Mouse (Mus musculus): ENCODE measurements around the gene Cacna1c.
"Not testable (repeated sequence)": the region's sequence is repeated elsewhere in the genome, so short reads cannot be mapped to it uniquely, and the experiment has no call there.

The Cacna1c gene

GRCm38 (mm10) chr6:118641671-118642325 lies 554.4 kb downstream of the Cacna1c start:
- no peak for DNase-seq

GRCm38 (mm10) chr6:118639816-118640215 lies 556.4 kb downstream of the Cacna1c start:
- no peak for DNase-seq

DNA sequence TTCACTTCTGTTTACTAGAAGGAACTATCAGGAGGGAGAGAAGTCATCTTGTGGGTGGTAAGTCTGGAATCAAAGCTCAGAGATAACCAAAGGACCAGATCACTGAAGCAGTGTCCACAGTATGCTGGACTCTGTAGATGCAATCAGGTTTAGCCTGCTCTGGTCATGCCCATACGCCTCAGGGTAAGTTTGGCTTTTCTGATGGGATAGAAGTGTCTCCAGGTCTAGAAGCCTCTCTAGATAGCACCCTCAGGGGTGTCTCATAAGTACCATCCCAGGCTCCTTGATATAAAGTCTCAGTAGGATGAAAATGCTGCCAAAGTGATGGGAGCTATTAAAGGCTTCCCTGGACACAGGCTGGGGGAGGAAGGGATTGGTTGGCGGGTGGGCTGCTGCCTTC lies 557.3 kb downstream of the Cacna1c start:
- no peak for DNase-seq

DNA sequence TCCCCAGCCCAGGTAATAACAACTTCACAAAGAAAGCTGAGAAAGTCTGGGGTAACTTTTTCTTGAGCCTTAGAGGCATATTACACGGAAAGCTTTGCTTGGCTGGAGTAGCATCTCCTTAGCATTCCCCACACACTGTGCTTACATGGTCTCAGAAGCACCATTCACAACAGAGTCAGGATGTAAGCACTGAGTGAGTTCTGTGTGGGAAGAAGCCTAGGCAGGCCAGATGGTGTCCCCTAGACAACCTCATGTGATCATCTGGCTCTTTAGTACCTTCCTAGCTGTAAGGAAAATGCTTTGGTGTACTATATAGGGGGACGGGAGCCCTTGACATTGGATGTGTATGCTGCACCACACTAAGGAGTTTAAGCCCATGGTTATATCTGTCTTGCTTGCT lies 563.7 kb downstream of the Cacna1c start:
- DNase-seq, result no peak

DNA sequence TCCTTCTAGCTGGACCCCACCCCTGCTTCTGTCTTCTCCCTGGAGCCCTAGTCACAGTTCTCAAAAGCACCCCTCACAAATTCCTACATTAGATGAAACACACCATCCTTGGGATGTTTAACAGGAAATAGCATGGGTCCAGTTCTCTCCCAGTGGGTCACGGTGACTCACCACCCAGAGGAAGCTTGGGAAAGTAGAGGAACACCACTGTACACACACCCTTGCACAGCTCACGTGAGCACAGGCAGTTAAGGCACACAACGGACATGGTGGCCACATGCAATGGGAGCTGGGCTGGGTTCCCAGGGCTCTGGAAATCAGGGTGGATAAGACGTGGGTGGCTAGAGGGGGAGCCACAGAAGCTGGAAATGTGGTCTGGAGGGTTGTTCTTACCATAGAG lies 566.2 kb downstream of the Cacna1c start:
- DNase-seq, result no peak

GRCm38 (mm10) chr6:118626246-118626645 lies 570.0 kb downstream of the Cacna1c start:
- no peak for DNase-seq

DNA sequence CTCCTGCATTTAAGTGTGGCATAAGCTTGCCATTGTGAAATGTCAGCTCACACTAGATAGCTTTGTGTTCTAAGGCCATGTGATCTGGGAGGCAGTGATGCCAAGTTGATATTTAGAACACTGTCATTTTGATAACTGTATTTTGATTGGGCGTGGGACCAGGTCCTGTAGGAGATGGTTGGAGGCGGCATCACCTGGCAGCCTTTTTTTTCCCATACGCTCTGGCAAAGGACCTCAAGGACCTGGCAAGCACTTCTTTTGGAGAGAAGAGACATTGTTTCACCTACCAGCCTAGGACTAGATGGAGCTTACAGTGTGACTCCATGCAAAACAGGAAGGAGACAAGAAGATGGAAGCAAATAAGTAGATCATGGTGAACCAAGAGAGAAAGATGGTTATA lies 572.6 kb downstream of the Cacna1c start:
- no peak for DNase-seq

- no peak for DNase-seq
Observed at GRCm38 (mm10) chr6:118621866-118622265, 574.4 kb downstream of the Cacna1c start.

DNA sequence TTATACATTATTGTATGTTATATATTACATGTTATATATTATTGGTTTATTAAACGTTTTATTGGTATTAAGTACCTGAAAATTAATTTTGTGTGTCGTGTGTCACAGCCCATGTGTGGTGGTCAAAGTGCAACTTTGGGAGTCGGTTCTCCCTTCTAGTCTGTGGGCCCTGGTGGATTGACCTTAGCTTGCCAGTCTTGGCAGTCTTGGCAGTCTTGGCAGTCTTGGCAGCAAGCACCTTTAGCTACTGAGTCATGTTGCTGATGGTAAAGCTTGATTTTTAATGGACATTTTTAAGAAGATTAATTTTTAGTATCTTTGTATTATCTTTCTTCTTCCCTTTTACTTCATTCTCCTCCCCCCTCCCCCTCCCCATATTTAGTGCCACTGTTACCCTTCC lies 574.8 kb downstream of the Cacna1c start:
- DNase-seq, result no peak

DNA sequence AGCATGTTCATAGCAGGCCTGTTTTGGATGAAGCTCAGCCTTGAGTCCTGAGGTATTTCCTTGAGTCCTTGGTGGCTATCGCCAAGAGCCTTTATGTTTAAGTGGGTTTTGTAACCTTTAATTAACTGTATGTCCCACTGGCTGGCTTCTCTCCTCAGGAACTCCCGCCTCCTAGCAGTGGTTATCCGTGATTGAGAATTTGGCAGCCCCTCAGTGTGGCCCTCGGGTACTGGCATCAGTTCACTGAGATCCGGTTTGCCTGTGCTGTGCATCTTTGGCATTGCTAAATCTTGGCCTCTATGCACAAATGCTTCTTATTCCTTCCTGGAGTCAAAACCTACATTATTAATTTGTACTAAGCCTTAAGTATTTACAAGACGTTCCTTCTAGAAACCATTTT lies 587.3 kb downstream of the Cacna1c start:
- no peak for DNase-seq

GRCm38 (mm10) chr6:118605974-118606373 lies 590.2 kb downstream of the Cacna1c start:
- DNase-seq, result no peak

- no peak for DNase-seq
Observed at GRCm38 (mm10) chr6:118603825-118604224, 592.4 kb downstream of the Cacna1c start.

DNA sequence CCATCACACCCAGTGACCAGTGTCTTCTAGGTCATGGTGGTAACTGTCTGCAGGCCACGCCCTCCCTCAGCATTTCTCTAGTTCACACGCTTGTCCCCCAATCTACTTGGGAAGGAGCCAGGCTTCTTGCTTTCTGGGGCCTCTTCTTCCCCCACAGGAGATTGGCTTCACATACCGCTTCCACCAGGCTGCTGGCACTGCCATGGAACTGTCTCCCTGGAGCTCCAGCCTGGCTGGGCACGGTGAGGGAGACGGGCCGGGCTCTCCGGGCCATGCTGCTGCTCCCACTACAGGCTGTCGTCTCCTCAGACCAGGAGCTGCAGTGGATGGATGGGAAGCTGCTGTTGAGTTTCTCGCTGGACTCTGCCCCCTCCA lies 600.5 kb downstream of the Cacna1c start:
- no peak for DNase-seq

- DNase-seq, result no peak
Observed at GRCm38 (mm10) chr6:118594833-118595680, 601.2 kb downstream of the Cacna1c start.

DNA sequence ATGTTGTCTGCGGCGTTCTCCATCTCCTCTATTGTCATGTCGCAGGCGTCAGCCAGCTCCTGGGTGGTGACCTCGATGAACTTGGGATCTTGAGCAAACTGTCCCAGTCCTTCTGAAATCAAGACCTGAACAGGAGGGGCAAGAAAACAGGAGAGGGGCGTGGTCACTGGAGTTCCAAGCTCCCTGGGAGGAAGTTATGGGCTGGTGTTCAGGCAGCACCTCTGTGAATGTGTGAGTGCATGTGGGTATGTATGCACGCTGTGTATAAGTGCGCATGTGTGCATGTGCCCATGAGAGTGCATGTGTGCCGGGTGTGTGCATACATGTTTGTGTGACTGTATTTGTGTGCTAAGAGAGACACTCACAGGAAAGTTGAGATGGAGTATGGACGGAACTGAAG lies 602.1 kb downstream of the Cacna1c start:
- no peak for DNase-seq

DNA sequence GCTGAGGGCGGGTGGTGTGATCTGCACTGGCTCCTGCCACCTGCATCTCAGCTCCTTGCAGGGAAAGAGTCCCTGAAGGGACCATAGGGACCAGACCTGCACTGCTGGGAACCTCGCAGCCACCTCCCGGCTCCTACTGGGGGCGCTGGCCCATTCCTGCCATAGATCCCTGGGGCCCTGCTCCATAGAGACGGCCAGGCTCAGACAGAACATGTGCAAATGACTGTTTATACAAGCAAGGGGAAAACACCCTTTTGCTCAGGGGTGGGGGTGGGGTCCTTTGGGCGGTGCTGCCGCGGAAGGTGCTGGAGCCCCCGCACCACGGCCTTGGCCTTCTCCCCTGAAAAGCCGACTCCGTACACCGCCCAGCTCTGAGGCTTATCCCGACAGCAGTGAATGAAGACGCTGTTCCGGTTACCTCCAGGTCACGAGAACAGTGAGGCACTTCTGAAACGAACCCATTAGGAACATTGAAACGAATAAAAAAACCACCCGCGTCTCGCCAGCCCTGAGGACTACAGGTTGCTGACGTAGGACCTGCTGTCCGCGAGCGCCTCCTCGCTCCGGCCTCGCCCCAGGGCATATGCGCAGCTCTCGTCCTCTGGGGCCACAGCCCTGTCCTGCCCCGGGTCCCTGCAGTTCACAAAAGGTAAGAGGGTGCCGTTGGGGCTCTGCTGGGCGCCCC lies 602.7 kb downstream of the Cacna1c start:
- peak in 1 of 2 experiments; percentile 23 for DNase-seq

GRCm38 (mm10) chr6:118592662-118593376 lies 603.4 kb downstream of the Cacna1c start:
- no peak for DNase-seq

DNA sequence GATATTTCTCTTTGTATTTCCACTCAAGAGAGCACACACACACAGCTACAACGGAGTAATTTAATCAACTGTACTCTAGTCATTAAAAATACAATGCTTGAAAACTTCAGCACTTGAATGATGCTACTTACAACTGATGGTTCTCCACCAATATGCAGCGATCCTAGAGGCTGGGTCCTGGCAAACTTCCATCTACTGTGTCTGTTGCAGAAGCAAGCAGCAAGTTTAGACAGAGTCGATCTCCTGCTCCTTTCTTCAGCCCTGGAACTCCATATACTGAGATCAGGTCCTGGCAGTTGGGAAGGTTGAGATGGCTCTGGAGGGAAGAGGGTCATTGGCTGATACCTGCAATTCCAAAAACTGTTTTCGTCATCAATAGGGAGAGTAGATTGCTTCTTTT lies 617.5 kb downstream of the Cacna1c start:
- not testable (repeated sequence) for DNase-seq

- no peak for DNase-seq
Observed at GRCm38 (mm10) chr6:118574351-118574750, 621.9 kb downstream of the Cacna1c start.

DNA sequence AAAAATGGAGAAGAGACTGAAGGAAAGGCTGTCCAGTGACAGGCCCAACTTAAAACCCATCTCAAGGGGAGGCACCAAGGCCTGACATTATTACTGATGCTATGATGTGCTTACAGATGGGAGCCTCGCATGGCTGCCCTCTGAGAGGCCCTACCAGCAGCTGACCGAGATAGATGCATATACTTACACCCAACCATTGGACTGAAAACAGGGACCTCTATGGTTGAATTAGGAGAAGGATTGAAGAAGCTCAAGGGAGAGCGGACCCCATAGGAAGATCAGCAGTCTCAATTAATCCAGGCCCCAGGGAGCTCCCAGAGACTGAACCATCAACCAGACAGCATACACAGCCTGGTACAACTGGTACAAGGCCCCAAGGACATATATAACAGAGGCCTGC lies 628.4 kb downstream of the Cacna1c start:
- no peak for DNase-seq

- DNase-seq, result peak; percentile 84 to 91
Observed at GRCm38 (mm10) chr6:118561745-118562609, 634.2 kb downstream of the Cacna1c start, which contains the start of gene Ankrd26. Gene Ankrd26, minus strand, starts transcription at chr6:118562226.

- no peak for DNase-seq
Observed at GRCm38 (mm10) chr6:118561225-118561624, 635.0 kb downstream of the Cacna1c start.
